Mouse (Mus musculus): ENCODE measurements around the gene Ttc32.
"Not testable (repeated sequence)": the region's sequence is repeated elsewhere in the genome, so short reads cannot be mapped to it uniquely, and the experiment has no call there.

The Ttc32 gene

GRCm38 (mm10) chr12:9029888-9030723 lies at the start of gene Ttc32:
Gene Ttc32 (plus strand): TSS chr12:9029997.
- peak; percentile 91 to 95 for DNase-seq

GRCm38 (mm10) chr12:8993231-8993630 lies 36.6 kb upstream of the Ttc32 start:
- DNase-seq, result no peak

GRCm38 (mm10) chr12:8998318-8998717 lies 31.5 kb upstream of the Ttc32 start:
- DNase-seq, result no peak

GRCm38 (mm10) chr12:9002038-9002648 lies 27.7 kb upstream of the Ttc32 start:
- peak; percentile 60 to 63 for DNase-seq

- DNase-seq, result no peak
Measured at GRCm38 (mm10) chr12:9007146-9007545, 22.7 kb upstream of the Ttc32 start.

GRCm38 (mm10) chr12:9007811-9008210 lies 22.0 kb upstream of the Ttc32 start:
- DNase-seq, result no peak

GRCm38 (mm10) chr12:9010311-9010710 lies 19.5 kb upstream of the Ttc32 start:
- DNase-seq, result no peak

GRCm38 (mm10) chr12:9016376-9016775 lies 13.4 kb upstream of the Ttc32 start:
- no peak for DNase-seq

- DNase-seq, result no peak
Measured at GRCm38 (mm10) chr12:9020431-9020830, 9.4 kb upstream of the Ttc32 start.

- DNase-seq, result no peak
Measured at GRCm38 (mm10) chr12:9020986-9021385, 8.8 kb upstream of the Ttc32 start.

- no peak for DNase-seq
Measured at GRCm38 (mm10) chr12:9023031-9023430, 6.8 kb upstream of the Ttc32 start.

- no peak for DNase-seq
Measured at GRCm38 (mm10) chr12:9024071-9024470, 5.7 kb upstream of the Ttc32 start.

GRCm38 (mm10) chr12:9024736-9025135 lies 5.1 kb upstream of the Ttc32 start:
- no peak for DNase-seq

- no peak for DNase-seq
Measured at GRCm38 (mm10) chr12:9026843-9027242, 3.0 kb upstream of the Ttc32 start.

GRCm38 (mm10) chr12:9028816-9029215 lies 981 bp upstream of the Ttc32 start:
- not testable (repeated sequence) for DNase-seq

- DNase-seq, result no peak
Measured at GRCm38 (mm10) chr12:9029506-9029887, 300 bp upstream of the Ttc32 start.

GRCm38 (mm10) chr12:9031166-9031565 lies 1.4 kb downstream of the Ttc32 start:
- no peak for DNase-seq

GRCm38 (mm10) chr12:9033140-9033539 lies 3.3 kb downstream of the Ttc32 start:
- DNase-seq, result no peak

- DNase-seq, result no peak
Measured at GRCm38 (mm10) chr12:9036409-9036808, 6.6 kb downstream of the Ttc32 start.

- no peak for DNase-seq
Measured at GRCm38 (mm10) chr12:9040177-9040576, 10.4 kb downstream of the Ttc32 start.

GRCm38 (mm10) chr12:9040686-9041085 lies 10.9 kb downstream of the Ttc32 start:
- no peak for DNase-seq

- DNase-seq, result no peak
Measured at GRCm38 (mm10) chr12:9042316-9042715, 12.5 kb downstream of the Ttc32 start.

- DNase-seq, result no peak
Measured at GRCm38 (mm10) chr12:9042759-9043158, 13.0 kb downstream of the Ttc32 start.

GRCm38 (mm10) chr12:9044666-9045065 lies 14.9 kb downstream of the Ttc32 start:
- no peak for DNase-seq

Measured in lung, adult 18-20 months (tissue).